ENCODE assay signal across 8 mouse cellular contexts in the genomic region with DNA sequence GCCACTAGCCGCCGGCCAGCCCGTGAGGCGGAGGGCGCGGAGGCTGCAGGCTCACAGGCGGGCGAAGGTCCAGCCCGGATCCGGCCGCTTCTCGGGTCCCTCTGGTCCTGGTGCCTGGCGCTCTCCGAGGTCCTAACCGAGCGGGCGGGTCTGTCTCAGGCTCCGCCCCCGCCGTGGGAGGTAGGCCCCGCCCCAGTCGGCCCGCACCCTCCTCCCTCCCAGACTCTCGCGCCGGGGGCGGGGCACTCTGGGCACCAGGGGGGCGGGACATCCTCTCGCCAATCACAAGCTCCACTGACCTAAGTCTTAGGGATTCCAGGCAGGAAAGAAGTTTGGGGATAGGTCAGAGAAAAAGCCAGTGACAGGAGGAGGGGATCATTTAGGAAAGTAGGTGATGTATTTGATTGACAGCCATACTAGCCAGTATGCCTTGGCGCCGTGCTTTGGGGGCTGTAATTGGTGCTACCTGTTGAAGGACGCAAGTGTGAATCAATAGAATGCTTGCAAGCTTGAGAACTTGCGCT. TPM values are rescaled to one million over a fixed set of nuclear protein-coding genes. Genes with fewer than 3 reads are reported as not detected.
A peak's percentile ranks its signal among the peaks of the same experiment; 100 is the strongest.
DNase-seq lines count a peak whose midpoint lies in the region; ATAC-seq lines count a peak whose summit lies in the region.

A gene (minus strand): TSS at position 142 of the 524 bp plus-strand sequence.

- H3K9me3 ChIP-seq in intestine, embryonic 16.5 days (ENCODE audit: control insufficient read depth, low read length): no peaks in the 10 kb centered on the region

- H3K27ac ChIP-seq in intestine, embryonic 16.5 days (ENCODE audit: low read length): no peak within 1 kb of the TSS

- no peaks in the 10 kb centered on the region for H3K36me3 ChIP-seq in intestine, embryonic 16.5 days (ENCODE audit: control insufficient read depth, insufficient read depth, low read length)

- peak within 1 kb of the TSS; percentile 58 for H3K4me3 ChIP-seq in intestine, embryonic 16.5 days (ENCODE audit: low read length)

- H3K4me1 ChIP-seq in intestine, embryonic 16.5 days (ENCODE audit: control insufficient read depth, insufficient read depth, low read length): peaks cover 6% of the 10 kb centered on the region; the same call in 1 of the 2 replicates

- peak within 1 kb of the TSS; percentile 99 for H3K4me2 ChIP-seq in intestine, embryonic 16.5 days (ENCODE audit: low read depth, low read length)

- under 1% methylated on average over 33 of the region's 33 CpGs for WGBS in intestine, embryonic 16.5 days

- no peaks in the 10 kb centered on the region for H3K27me3 ChIP-seq in intestine, embryonic 16.5 days (replicated peaks; ENCODE audit: control insufficient read depth, insufficient read depth, low read length)

- DNase-seq in adrenal gland, postnatal 14 days: peak; percentile 97
- DNase-seq in embryo, embryonic 11.5 days (ENCODE audit: low read depth, low spot score): peak; percentile 76
- DNase-seq in gonadal fat pad, adult 2 months (ENCODE audit: low read depth): peak; percentile 1
- DNase-seq in left cerebral cortex, postnatal 14 days (ENCODE audit: low spot score in 2 of 2): peak; percentile 94 to 96
- DNase-seq in skeletal muscle tissue, adult 2 months (ENCODE audit: low read depth, low spot score): peak; percentile 61

- ATAC-seq in intestine, embryonic 16.5 days: peak; percentile 98
- ATAC-seq in megakaryocyte-erythroid progenitor cell, adult 5-6 weeks (replicated peaks; ENCODE audit: low FRiP score, low TSS enrichment, poor library complexity, severe bottlenecking): peak; percentile 96
- no peak for ATAC-seq in activated CD4-positive, CD25-positive, alpha-beta regulatory T cell, adult 4 months

- peak within 1 kb of the TSS; percentile 59 for H3K9ac ChIP-seq in intestine, embryonic 16.5 days (ENCODE audit: low read depth, low read length)

- intact Hi-C loops in left cerebral cortex, postnatal 14 days (cut with DNase I): loop anchor here (5.0 to 10.0 kb wide), 3 partner anchors 117 to 297 kb away; a partner anchor contains a TSS

RNA-seq across cellular contexts. Expression of the gene that starts here (rescaled TPM):
- 1.8 and 2.9 TPM in 2 replicates for total RNA-seq in adrenal gland, postnatal 14 days (2021)
- not detected in 2 replicates for polyA plus RNA-seq in gonadal fat pad, adult 2 months (2012; rRNA removed)
- polyA plus RNA-seq in intestine, embryonic 16.5 days (2015; fragmentation: Nextera tagmentation; extraction: Ambion mirVana): 1.5 and 2.4 TPM in 2 replicates
- total RNA-seq in left cerebral cortex, postnatal 14 days (2021): 10 to 100 TPM; 83.0 to 87.9 TPM
- total RNA-seq in megakaryocyte-erythroid progenitor cell, adult 5-6 weeks (2014; fragmentation: Nextera tagmentation): not detected in 2 replicates
- not detected in 2 replicates for total RNA-seq in megakaryocyte-erythroid progenitor cell, adult 5-6 weeks (2017)
- polyA plus RNA-seq in activated CD4-positive, CD25-positive, alpha-beta regulatory T cell, adult 4 months (2017; shearing (Covaris generic)): under 1 TPM in 1 of 2 experiments, not detected in 1; 0.52 TPM

Comparison
In these comparisons a context has a peak if more than half of its experiments do, and no peak if none do; other contexts are left out.
1. RNA of the gene that starts here (total RNA-seq): 83.0 to 87.9 TPM in left cerebral cortex, postnatal 14 days; 1.8 to 2.9 TPM in adrenal gland, postnatal 14 days and not detected in megakaryocyte-erythroid progenitor cell, adult 5-6 weeks; every median in the first group is over 10 times any median in the second.
2. Peak in DNase-seq in gonadal fat pad, adult 2 months; RNA of the gene not detected or under 1 TPM.
3. Peak in ATAC-seq in megakaryocyte-erythroid progenitor cell, adult 5-6 weeks; RNA of the gene not detected or under 1 TPM.
4. DNase-seq: peak in every context shown above with its lines; median percentile 97 in adrenal gland, postnatal 14 days; 95 in left cerebral cortex, postnatal 14 days; 76 in embryo, embryonic 11.5 days; 61 in skeletal muscle tissue, adult 2 months; 1 in gonadal fat pad, adult 2 months.